Mouse (Mus musculus): ENCODE measurements around the gene Grm8.

DNA sequence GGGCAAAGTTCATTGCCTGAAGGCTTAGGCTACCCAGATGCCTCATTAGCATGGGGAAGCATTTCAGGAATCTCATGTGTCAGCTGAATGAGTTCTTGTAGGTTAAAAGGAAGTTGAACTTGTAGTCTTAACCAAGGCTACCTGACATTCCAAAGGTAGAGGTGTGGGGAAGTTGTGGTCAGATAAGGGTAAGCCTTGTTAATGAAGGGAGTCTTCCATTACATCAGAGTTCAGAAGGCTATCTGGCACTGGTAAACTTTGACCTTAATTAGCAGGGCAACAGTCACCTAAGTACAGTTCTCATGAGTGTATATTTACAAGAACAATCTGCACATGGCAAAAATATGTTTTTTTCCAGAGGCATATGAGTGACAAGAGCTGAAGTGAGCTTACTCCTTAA is 870.0 kb downstream of the Grm8 start:
- TF ChIP-seq EP300 (IDR thresholded peaks at IDR 0.05; ENCODE audit: low read depth) (no peak), CTCF (IDR thresholded peaks at IDR 0.05; ENCODE audit: low read depth) (no peak)
